Mouse (Mus musculus) CH12.LX (cell line): ENCODE data around the gene Ccr10. TPM values are rescaled to one million over a fixed set of nuclear protein-coding genes. Genes with fewer than 3 reads are reported as not detected.
A peak's percentile ranks its signal among the peaks of the same experiment; 100 is the strongest.

ENCODE experiments used
- DNase-seq: peaks from one replicate; pipeline ENCODE4 v3.0.0-alpha.2; 2013; ENCODE audit errors: extremely low read depth
- H3K27ac ChIP-seq: 2 replicates; pipeline ENCODE4 v1.5.1; 2012; ENCODE audit warnings: low read depth, mild to moderate bottlenecking, control low read depth, moderate library complexity; ENCODE audit not compliant: insufficient read depth
- H3K27me3 ChIP-seq: replicated peaks from 2 replicates; pipeline ENCODE3; 2012; ENCODE audit warnings: inconsistent platforms
- H3K36me3 ChIP-seq, 2 experiments: replicated peaks in 1 of 2; 2 replicates each; pipeline versions ENCODE3 to v1.6.1; 2012; ENCODE audit warnings: inconsistent platforms in 1 of 2, low read length in 1 of 2, mild to moderate bottlenecking in 1 of 2, mixed read lengths in 1 of 2, moderate library complexity in 1 of 2; ENCODE audit not compliant: control insufficient read depth in 1 of 2, insufficient read depth in 1 of 2
- H3K4me1 ChIP-seq, 2 experiments: 2 replicates each; pipeline ENCODE4 v1.6.1; 2012; ENCODE audit warnings: inconsistent platforms in 1 of 2, moderate library complexity in 1 of 2; ENCODE audit not compliant: insufficient read depth in 2 of 2, control insufficient read depth in 1 of 2
- H3K4me2 ChIP-seq: 2 replicates; pipeline ENCODE4 v1.6.1; 2012; ENCODE audit warnings: low read depth, mild to moderate bottlenecking, control low read depth; ENCODE audit not compliant: poor library complexity, insufficient read depth, severe bottlenecking
- H3K4me3 ChIP-seq, 3 experiments: fragments of 150-350 bp in 1 of 3; sonication (generic) in 1 of 3; replicated peaks in 1 of 3; 2 replicates each; pipeline versions ENCODE3 to v1.5.1; 2011 to 2012; ENCODE audit warnings: low read depth in 2 of 3, low read length in 2 of 3, mild to moderate bottlenecking in 2 of 3, moderate library complexity in 2 of 3, control low read depth in 1 of 3, improper control_type of control experiment in 1 of 3, inconsistent platforms in 1 of 3, mixed read lengths in 1 of 3; ENCODE audit not compliant: poor library complexity in 1 of 3
- H3K79me2 ChIP-seq: replicated peaks from 2 replicates; pipeline ENCODE4 v1.6.1; 2012; ENCODE audit warnings: mild to moderate bottlenecking, moderate library complexity; ENCODE audit not compliant: control insufficient read depth, poor library complexity, insufficient read depth, severe bottlenecking; ENCODE audit errors: extremely low read depth
- H3K9ac ChIP-seq: 2 replicates; pipeline ENCODE4 v1.6.1; 2012; ENCODE audit warnings: low read depth, mild to moderate bottlenecking, control low read depth, moderate library complexity; ENCODE audit not compliant: insufficient read depth
- H3K9me3 ChIP-seq: replicated peaks from 2 replicates; pipeline ENCODE3; 2012; ENCODE audit warnings: low read length, inconsistent platforms, mixed read lengths
- BHLHE40 ChIP-seq: IDR thresholded peaks from 2 replicates; pipeline ENCODE4 v1.6.1; 2011; ENCODE audit warnings: mild to moderate bottlenecking, low read depth, low read length, improper control_type of control experiment
- ELF1 ChIP-seq: IDR thresholded peaks from 2 replicates; pipeline ENCODE4 v1.6.1; 2014; ENCODE audit warnings: low read depth, mild to moderate bottlenecking, inconsistent platforms, low read length, improper control_type of control experiment
- EP300 ChIP-seq: IDR thresholded peaks from 2 replicates; pipeline ENCODE4 v1.6.1; 2011; ENCODE audit warnings: low read length, improper control_type of control experiment
- HCFC1 ChIP-seq: IDR thresholded peaks from 2 replicates; pipeline ENCODE4 v1.6.1; 2012; ENCODE audit warnings: low read depth, mild to moderate bottlenecking, inconsistent platforms, low read length, improper control_type of control experiment
- IRF4 ChIP-seq: IDR thresholded peaks from 2 replicates; pipeline ENCODE4 v1.6.1; 2014; ENCODE audit warnings: low read depth, mild to moderate bottlenecking, inconsistent platforms, low read length, improper control_type of control experiment
- JUND ChIP-seq: conservative IDR thresholded peaks from 2 replicates; pipeline ENCODE4 v1.6.1; 2011; ENCODE audit warnings: low read depth, low read length, improper control_type of control experiment
- KAT2A ChIP-seq: IDR thresholded peaks from 2 replicates; pipeline ENCODE4 v1.6.1; 2012; ENCODE audit warnings: low read length, improper control_type of control experiment, inconsistent platforms; ENCODE audit not compliant: insufficient replicate concordance
- MAFK ChIP-seq: IDR thresholded peaks from 2 replicates; pipeline ENCODE4 v1.6.1; 2011; ENCODE audit warnings: low read length, improper control_type of control experiment; ENCODE audit not compliant: insufficient replicate concordance
- MAX ChIP-seq: IDR thresholded peaks from 2 replicates; pipeline ENCODE4 v1.6.1; 2011; ENCODE audit warnings: low read length, improper control_type of control experiment
- MAZ ChIP-seq: IDR thresholded peaks from 2 replicates; pipeline ENCODE4 v1.6.1; 2012; ENCODE audit warnings: low read depth, mild to moderate bottlenecking, inconsistent platforms, low read length, improper control_type of control experiment, moderate library complexity
- MXI1 ChIP-seq: IDR thresholded peaks from 2 replicates; pipeline ENCODE4 v1.6.1; 2011; ENCODE audit warnings: mild to moderate bottlenecking, low read depth, low read length, improper control_type of control experiment
- MYC ChIP-seq: IDR thresholded peaks from 2 replicates; pipeline ENCODE4 v1.6.1; 2011; ENCODE audit warnings: low read depth, mild to moderate bottlenecking, improper control_type of control experiment, low read length
- POLR2A ChIP-seq: IDR thresholded peaks from 2 replicates; pipeline ENCODE4 v1.6.1; 2011; ENCODE audit warnings: low read depth, mild to moderate bottlenecking, improper control_type of control experiment, low read length
- POLR2AphosphoS2 ChIP-seq: IDR thresholded peaks from 2 replicates; pipeline ENCODE4 v1.6.1; 2011; ENCODE audit warnings: low read depth, low read length, improper control_type of control experiment
- SMC3 ChIP-seq: IDR thresholded peaks from 2 replicates; pipeline ENCODE4 v1.6.1; 2011; ENCODE audit warnings: low read depth, low read length, improper control_type of control experiment
- TCF12 ChIP-seq: IDR thresholded peaks from 2 replicates; pipeline ENCODE4 v1.6.1; 2014; ENCODE audit warnings: low read depth, mild to moderate bottlenecking, inconsistent platforms, low read length, improper control_type of control experiment
- USF2 ChIP-seq: conservative IDR thresholded peaks from 2 replicates; pipeline ENCODE4 v1.6.1; 2011; ENCODE audit warnings: low read depth, low read length, improper control_type of control experiment
- ZMIZ1 ChIP-seq: IDR thresholded peaks from 2 replicates; pipeline ENCODE4 v1.6.1; 2012; ENCODE audit warnings: low read depth, mild to moderate bottlenecking, inconsistent platforms, low read length, improper control_type of control experiment
- dilution Hi-C: fragments of 300-500 bp; cut with MboI; formaldehyde crosslinking; loops from 2 replicates; pipeline ENCODE4 v1.14.3; 2020; ENCODE audit warnings: low sequenced_read_pairs; ENCODE audit not compliant: extremely low pct_unique_long_range_greater_than_20kb, extremely low pct_ligation_motif_present
- in situ Hi-C: fragments of 300-500 bp; cut with MboI; formaldehyde crosslinking; loops from 3 replicates; pipeline ENCODE4 v1.14.3; 2019; ENCODE audit warnings: low sequenced_read_pairs, low pct_ligation_motif_present, low pct_unique_long_range_greater_than_20kb, mixed read lengths
- polyA plus RNA-seq: library from polyadenylated mRNA; unstranded; fragments of >175 nt; gene quantifications from 2 replicates; pipeline ENCODE4 v1.2.1, GENCODE M21; 2012; ENCODE audit warnings: low read depth; ENCODE audit not compliant: insufficient read length
- total RNA-seq, 2 experiments: library from RNA; depleted of rRNA; stranded (reverse); fragments of 300-350 nt in 1 of 2; fragments of >200 nt in 1 of 2; gene quantifications; 2 replicates each; pipeline ENCODE4 v1.2.3; 2012 to 2014

Gene Ccr10
- total and polyA plus RNA-seq, 3 experiments = 12.3 to 29.6 (median 17.2) TPM

DNA sequence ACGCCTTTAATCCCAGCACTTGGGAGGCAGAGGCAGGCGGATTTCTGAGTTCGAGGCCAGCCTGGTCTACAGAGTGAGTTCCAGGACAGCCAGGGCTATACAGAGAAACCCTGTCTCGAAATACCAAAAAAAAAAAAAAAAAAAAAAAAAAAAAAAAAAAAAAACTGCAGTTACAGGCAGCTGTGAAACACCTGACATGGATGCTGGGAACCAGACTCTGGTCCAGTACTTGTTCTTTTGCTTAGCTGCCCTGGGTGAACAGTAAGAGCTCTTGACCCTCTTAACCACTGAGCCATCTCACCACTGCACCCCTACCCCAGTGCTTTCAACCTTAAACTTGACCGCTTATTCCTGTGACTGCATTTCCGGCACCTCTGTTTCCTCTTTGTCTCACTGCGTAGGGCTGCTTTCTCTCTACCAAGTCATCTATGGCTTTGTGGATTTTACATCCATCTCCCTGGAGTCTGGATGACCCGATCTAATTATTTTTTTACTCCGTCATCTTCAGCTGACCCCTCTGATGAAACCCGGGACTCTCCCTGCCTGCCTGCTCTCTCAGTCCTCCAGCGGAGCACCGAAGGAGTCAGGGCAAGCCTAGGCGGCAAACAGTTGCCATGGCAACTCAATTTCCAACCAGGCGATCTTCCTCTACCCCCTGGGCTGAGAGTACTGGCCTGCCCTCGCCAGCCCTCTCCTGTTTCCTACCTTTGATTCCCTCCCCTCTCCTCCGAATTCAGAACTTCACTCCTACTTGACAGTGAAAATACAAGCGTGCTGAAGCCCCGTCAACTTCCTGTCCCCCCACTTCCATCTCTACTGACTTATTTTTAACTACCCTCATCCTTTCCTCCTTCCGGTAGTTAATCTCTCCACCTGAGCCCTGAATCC is 31.7 kb downstream of the Ccr10 start (continued):
- TF ChIP-seq POLR2A (peak; percentile 57), USF2 (no peak), MAZ (0 out of 2 replicates have a peak, but pooled peaks have one; percentile 61), TCF12 (peak; percentile 50; the same call in 1 of the 2 replicates), BHLHE40 (peak; percentile 61), MAFK (no peak), POLR2AphosphoS2 (no peak), ELF1 (peak; percentile 67), MYC (no peak)

GRCm38 (mm10) chr11:101142215-101142967 is 32.9 kb downstream of the Ccr10 start:
- no peak overlapping the region for H3K9ac ChIP-seq
- no peak overlapping the region for H3K27ac ChIP-seq
- H3K9me3 ChIP-seq = no peaks in the 10 kb centered on the region
- H3K4me2 ChIP-seq = no peak overlapping the region
- no peak overlapping the region for H3K4me3 ChIP-seq
- in situ Hi-C loops (no loop called here), dilution Hi-C loops (no loop called here)
- no peak for DNase-seq
- H3K4me1 ChIP-seq = peaks cover 7 to 32% of the 10 kb centered on the region in 2 experiments
- H3K27me3 ChIP-seq = no peaks in the 10 kb centered on the region
- no peaks in the 10 kb centered on the region for H3K36me3 ChIP-seq
- TF ChIP-seq POLR2A = no peak
- TF ChIP-seq IRF4 = no peak
- no peak for TF ChIP-seq EP300
- no peak for TF ChIP-seq JUND
- TF ChIP-seq USF2 = no peak
- no peak for TF ChIP-seq HCFC1
- TF ChIP-seq MXI1 = no peak
- no peak for TF ChIP-seq BHLHE40
- no peak for TF ChIP-seq ZMIZ1
- TF ChIP-seq KAT2A = no peak
- TF ChIP-seq MAX = no peak
- no peak for TF ChIP-seq MAFK
- TF ChIP-seq SMC3 = no peak
- no peaks in the 10 kb centered on the region for H3K79me2 ChIP-seq
